Mouse (Mus musculus): ENCODE measurements around the gene Tet3.

Gene Tet3

DNA sequence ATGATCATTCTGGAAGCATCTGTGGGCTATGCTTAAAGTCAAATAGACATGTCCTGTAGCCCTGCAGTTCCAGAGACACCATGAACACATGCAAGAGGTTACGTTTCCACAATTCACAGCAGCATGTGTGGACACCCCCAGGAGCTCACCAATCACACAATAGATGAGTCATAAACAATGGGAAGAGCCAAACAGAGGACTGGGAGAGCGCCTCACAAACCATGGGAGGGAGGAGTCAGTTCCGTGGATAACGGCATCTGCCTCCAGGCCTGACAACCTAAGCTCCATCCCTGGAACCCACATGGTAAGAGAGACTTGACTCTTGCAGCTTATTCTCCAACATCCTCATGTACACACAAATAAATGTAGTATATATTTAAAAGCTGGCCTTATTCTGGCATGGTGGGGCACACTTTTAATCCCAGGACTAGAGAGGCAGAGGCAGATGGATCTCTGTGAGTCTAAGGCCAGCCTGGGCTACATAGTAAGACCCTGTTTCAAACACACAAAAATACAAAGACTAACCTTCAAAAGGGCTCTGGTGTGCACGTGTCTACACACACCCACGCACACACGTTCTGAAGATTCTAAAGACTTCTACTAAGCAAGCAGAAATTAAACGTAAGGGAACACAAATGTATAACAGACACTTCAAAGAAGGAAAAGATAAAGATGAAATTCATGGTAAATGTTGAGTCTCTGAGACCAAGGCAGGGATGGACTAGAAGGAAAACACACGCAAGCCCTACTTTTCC, 44.1 kb downstream of the Tet3 start:
- DNase-seq (ENCODE audit: low read depth, low spot score): no peak

DNA sequence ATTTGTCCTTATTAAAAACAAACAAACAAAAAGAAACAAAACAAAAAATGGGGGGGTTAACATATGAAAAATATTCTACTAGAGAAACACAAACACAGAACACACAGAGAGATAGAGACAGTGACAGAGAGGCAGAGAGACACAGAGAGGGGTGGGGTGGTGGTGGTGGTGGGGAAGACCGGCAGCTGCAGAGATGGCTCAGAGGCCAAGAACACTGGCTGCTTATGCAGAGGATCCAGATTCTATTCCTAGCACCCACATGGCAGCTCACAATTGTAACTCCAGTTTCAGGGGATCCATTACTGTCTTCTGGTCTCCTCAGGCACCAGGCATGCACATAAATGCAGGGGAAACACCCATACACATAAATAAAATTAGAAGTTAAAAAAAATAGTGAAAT, 45.2 kb downstream of the Tet3 start:
- no peak for DNase-seq (ENCODE audit: low read depth, low spot score)

DNA sequence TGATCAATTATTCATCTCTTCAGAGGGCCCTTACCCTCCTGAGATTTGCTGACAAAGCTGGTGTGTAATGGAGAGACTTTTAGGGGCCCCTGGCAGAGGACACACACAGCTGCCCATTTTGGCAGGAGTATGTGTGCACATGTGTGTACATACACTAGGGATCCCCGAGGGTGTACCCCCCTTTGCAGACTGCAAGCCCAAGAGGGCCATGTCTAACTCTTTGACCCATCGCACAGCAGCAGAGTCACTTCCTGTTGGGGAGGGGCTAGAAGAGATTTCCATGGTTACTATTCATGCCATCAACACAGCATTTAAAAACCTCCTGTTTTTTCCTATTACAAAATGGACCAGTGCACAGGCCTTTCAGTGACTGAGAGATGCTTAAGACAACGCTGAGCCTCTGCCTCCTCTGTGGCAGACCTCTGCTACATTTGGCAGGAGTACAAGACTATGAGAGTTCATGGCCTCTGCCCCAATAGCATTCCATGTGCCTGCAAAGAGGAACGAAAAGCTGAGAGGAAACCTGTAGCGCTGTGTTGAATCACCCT, 46.0 kb downstream of the Tet3 start:
- no peak for DNase-seq (ENCODE audit: low read depth, low spot score)

DNA sequence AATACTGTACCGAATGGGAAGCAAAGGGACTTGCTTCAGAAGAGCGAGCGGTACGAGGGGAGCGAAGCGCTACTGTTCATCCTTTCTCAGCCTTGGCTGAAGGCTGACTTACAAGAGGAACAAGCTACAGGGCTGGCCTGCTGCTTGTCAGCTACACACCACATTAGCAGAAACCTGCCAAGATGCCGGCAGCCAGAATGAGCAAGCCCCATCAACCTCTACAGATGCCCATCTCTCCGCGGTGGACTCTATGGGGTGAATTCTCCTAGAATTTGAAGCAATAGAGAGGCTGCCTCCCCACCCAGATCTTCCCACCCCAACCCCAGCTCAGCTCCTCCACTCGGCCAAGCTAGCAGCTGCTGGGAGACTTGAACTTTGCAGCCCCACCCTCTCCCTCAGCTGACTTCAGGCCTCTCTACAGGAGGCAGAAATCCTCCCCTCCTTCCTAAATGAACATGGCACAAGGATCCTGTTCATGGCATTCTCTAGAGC, 46.5 kb downstream of the Tet3 start:
- no peak for DNase-seq (ENCODE audit: low read depth, low spot score)

DNA sequence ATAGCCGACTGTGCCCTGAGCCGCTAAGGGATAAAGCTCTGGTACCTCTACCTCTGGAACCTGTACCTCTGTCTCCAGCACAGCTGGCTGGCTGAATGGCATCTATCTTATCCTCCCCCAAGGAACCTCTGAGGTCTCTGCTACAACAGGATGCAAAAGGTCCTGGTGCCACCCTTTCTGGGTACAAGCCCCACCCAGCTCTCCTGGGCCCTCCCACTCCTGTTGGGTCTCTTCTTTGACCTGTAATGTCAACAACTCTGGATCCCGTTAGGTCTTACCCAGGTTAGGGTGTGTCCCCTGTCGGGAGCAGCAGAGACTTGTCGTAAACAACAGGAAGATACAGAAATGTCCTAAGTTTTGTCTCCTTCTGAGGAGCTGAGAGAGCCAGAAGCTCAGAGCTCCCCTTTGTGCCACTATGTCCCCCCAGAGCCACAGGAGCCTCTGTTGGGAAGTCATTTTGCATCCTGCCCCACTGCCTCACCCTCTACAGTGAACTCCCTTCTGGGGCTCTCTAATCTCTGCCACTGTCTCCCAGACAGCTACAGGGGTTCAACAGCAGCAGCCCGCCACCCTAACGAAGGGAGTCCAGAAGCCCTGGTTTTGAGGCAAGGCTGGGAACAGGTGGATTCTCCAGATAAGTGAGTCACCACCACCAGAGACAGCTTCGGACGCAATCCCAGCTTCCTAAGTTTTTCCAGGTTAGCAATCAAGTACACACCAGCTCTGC, 47.1 kb downstream of the Tet3 start:
- no peak for DNase-seq (ENCODE audit: low read depth, low spot score)

DNA sequence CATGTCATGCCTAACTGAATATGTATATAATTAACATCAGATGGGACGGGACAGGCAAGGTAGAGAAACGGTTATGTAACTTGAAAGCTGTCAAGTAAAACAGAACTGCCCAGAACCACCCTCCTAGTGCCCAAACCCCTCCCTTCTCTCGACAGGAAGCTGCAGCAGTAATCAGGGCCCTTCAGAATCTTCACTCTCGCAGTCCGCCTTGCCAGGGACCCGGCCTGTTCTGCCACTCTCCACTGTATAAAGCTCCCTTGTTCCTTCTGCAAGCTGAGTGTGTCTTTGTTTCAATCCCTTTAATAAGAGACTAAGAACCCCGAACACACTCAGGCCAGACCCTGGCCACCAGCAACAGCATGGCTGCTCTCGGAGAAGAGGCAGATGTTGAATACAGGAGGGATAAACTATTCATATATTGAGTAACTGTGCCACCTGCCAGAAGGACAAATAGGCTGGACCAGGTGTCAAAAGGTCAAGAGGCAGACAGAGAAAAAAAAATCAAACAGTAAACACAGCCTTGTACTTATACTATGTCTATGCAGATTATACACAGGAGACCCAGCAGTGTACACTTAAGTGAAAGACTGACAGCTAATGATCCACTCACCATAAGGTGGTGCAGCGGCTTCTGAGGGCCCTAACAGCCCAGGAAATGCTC, 48.7 kb downstream of the Tet3 start:
- no peak for DNase-seq (ENCODE audit: low read depth, low spot score)

DNA sequence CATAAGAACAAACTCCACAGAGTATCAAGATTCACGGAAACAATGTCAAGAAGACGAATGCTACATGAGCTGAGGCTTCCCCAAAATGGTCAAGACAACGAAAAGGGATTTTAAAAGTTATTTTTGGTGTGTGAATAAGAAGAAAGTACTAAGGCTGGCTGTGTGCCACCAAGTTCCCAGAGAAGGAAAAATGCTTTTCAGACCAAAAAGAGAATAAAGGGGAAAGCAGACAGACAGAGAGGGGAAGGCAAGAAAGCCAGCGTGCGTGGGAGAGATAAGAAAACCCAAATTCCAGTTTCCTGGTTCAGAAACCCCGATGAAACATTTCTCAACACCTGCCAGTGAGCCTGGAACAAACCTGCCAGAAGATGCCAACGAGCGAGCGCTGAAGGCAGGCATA, 50.4 kb downstream of the Tet3 start:
- DNase-seq (ENCODE audit: low read depth, low spot score): no peak

DNA sequence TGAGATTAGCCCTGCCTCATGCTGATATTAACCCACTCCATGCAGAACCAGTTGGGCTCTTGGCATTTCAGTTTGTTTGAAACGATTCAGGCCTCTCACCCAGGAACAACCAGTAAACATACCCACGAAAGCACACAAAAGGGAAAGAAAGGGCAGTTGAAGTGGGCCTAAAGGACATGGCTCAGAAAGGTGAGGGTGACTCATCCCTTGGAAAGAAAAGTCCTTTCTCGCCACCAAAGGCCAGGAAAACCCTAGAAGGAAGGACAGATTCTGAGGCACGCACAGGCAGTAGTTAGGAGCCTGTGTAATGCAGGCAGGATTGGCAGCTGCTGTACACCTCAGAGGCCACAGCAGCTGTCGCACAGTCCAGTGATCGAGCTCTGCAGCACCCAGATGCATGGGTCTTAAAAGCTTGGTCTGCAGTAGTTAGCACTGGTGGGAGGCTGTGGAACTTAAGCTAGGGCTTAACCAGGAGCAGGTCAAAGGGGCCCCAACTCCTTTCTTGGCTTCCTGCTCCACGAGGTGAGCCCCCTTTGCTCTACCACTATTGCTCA, 53.3 kb downstream of the Tet3 start:
- DNase-seq (ENCODE audit: low read depth, low spot score): no peak

DNA sequence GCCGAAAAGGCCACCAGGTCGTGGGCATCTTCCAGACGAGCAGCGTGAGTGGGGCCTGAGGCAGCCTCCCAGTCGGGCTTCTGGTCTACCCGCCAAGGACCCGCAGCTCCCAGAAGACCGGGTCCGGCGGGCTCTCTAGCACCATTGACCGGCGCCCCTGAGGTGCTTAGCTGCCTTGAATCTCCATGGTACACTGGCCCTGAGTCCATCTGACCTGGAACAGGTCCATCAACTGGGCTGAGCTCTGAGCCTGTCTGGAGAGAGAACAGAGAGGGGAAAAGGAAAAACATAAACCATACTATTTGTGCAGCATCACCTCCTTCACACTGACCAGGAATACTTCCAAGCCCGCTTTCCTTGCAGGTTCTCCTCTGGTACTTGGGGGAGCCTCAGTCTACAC, 54.3 kb downstream of the Tet3 start:
- no peak for DNase-seq (ENCODE audit: low read depth, low spot score)

DNA sequence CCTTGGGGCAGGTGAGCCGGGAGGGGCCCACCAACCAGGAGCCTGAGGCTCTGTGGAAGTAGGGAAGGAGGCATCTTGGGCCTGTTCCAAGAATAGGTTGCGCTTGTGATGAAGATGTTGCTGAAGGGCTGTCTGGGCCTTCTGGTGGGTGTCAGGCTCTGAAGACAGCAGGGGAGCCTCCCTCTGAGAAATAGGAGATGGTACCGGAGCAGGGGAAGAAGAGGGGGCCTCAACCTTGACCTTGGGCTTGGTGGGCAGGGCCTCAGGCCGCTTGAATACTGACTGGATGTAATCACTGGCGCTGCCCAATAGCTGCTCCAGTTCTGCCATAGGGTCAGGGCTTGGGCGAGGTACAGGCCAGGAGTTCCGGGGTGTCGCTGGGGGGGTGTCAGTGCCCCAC, 55.4 kb downstream of the Tet3 start:
- no peak for DNase-seq (ENCODE audit: low read depth, low spot score)

DNA sequence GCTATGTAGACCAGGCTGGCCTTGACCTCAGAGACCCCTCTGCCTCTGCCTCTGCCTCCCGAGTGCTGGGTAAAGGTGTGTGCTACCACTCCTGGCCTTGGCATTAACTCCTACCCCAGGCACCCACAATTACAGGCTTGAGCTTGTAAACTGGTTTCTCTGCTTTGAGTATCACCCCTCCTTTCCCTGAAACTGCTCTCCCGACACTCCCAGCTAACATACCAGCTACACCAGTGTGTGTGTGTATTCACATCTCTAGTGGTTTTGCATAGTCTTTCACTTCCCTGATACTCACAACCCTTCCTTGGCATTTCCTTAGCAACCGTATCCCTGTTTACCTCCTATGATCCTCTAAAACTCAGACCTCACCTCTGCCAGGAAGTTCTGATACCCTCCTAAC, 59.1 kb downstream of the Tet3 start:
- DNase-seq (ENCODE audit: low read depth, low spot score): no peak

DNA sequence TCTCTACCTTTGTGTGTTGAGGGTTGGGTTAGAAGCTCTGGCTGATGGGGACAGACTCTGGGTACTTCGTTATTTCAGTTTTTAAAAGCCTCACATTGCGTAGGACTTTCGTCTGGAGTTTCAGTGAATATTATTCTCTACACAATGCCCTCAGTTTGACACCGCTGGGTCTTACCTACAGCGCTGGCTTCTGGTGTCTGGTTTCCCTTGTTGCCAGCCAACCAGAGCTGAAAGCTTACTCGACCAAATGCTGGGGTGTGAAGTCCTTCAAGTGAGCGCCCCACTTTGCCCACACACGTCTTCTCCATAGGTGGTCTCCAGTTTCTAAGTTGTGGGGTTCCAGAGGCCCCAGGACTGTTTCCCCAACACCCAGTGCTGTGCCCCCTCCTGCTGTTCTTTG, 61.2 kb downstream of the Tet3 start:
- no peak for DNase-seq (ENCODE audit: low read depth, low spot score)

DNA sequence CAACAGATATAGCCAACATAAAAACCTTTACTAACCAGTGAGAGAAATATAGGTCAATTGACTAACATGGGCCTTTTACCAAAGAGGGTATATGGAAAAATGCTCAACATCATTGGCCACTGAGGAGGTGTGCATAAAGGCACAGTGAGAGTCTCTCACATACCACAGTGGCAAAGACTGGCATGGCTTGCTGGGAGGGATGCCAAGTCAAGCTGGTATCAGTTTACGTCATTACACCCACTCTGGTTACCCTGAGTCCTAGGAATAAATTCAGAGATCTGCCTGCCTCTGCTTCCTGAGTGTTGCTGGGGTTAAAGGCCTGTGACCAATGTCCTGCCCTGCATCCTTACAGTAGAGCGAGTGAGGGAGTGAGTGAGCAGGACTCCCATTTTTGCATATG, 62.2 kb downstream of the Tet3 start:
- no peak for DNase-seq (ENCODE audit: low read depth, low spot score)

DNA sequence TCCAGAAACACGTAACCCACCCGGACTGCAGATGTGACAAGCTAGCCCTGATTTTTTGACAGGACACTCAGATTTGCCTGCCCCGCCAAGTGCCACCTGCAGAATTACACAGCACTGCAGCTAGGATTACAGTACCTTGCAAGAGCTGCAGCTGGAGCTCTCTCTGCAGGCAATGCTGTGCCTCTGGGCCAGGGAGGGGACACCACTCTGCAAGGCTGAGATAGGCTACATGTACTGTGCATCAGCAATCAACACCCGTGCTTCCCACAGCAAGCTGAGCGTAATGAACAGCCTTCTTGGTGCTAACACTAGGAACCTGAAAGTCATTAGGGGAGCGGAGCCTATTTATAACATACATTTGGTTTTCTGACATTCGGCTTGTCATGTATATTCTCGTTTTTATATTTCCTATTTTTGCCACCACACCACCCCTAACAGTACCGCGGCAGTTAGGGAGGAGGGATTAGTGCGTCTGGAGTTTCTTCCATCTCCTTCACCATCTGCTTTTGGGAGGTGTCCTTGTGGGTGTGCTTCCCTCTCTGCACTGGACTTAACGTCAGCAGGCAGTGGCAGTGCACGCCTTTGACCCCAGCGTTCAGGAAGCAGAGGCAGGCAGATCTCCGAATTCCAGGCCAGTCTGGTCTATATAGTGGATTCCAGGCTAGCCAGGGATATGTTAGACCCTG, 63.2 kb downstream of the Tet3 start:
- no peak for DNase-seq (ENCODE audit: low read depth, low spot score)

DNA sequence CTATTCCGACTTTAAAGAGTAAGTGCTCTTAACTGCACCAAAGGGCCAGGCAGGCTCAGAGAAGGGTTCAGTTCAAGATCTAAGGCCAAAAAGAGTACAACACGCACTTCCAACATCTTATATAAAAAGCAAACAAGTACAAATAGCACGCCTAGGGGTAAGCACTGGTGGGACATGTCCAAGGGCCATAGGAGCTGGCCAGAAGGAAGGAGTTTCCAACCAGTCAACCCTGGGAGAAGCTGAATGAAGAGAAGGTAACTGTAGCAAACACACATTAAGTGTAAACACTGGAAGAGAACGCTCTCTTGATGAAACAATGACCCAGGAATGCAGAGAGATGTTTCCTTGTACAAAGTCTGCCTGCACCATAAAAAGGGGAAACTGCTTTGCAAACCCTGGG, 64.8 kb downstream of the Tet3 start:
- no peak for DNase-seq (ENCODE audit: low read depth, low spot score)

DNA sequence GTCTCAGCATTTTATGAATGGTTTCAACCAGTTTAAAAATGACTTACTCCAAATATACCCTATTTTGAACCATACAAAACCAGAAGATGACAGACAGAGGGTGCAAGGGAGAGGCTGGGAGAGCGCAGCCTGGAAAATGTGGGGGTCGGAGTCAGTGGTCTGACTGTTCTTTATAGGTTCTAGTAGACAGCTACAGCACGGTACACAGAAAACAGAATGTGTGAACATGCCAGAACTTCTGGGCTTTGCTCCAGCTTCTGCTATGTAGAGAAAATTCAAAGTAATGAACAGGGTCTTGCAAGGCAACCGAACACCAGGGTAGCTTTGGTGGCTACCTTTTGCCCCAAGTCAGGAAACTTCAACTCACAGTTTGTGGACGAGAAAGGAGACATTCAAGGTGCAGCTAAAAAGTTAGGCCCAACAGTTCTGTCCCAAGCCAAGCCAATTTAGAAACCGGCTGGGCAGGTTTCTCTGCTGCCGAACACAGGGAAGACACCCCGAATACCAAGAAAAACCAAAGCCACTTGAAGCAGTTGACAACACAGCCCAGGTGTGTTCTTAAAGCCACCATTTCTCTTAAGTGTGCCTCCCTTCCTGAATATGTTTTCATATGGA, 66.6 kb downstream of the Tet3 start:
- no peak for DNase-seq (ENCODE audit: low read depth, low spot score)

DNA sequence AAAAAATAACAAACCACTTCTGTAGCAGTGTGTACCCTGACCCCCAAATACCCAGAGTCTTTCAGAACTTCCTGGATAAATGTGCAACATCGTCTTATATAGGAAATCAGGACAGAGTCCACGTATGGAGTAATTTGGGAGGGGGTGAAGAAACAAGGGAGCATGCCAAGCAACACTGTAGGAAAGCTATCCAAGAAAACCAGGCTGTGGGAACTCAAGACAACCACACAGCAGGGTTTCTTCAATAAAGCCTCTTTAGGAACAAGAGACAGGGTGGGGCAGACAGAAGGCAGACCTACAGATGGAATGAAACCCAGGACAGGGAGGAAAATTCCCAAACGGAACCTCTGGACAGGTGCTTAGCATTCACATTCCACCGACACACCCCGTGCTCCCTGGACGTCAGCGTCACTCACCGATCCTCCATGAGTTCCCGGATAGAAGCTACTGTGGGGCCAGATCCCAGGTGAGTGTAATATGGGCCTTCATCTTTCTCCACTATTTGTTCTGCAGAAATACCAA, 73.3 kb downstream of the Tet3 start:
- no peak for DNase-seq (ENCODE audit: low read depth, low spot score)

DNA sequence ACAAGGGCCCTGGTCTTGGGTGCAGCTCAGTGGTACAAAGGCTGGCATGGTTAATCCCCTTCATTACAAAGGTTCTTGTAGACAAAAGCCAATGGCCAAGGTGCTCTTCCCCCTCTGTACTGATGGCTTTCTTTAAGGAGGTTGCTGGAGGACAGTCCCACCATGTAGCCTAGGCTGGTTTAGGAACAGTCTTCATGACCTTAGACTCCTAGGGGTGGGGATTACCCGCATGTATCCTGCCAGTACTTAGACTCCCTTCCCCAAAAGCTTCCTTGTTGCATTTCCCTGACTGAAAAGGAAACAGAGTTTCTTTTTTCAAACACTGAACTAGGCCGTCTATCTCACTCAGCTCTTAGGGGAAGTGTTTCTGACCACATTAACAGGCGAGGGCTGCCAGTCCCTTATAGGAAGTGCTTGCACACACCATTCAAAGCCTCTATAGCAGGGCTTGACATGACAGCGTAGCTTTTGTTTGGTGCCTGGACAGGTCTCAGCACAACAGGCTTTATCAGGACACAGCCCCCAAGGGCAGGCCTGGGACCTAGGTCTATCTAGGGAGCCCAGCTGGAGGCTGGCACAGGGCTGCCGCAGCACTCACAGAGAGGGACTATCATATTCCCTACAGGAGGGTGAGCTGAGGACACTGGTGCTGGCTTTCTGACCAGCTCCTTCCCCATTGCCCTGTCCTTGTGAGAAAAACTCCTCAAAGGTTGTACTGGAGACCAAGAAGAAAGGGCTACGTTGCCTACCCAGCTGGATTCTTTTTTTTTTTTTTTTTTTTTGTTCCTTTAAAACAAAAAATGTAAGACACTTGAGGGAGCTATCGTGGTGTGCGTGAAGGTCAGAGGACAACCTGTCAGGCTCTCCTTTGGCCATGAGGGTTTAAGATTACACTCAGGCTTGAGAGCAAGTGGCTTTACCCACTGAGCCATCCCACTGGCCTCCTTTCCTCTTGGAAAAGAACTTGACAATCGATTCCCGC, 77.1 kb downstream of the Tet3 start:
- no peak for DNase-seq (ENCODE audit: low read depth, low spot score)

DNA sequence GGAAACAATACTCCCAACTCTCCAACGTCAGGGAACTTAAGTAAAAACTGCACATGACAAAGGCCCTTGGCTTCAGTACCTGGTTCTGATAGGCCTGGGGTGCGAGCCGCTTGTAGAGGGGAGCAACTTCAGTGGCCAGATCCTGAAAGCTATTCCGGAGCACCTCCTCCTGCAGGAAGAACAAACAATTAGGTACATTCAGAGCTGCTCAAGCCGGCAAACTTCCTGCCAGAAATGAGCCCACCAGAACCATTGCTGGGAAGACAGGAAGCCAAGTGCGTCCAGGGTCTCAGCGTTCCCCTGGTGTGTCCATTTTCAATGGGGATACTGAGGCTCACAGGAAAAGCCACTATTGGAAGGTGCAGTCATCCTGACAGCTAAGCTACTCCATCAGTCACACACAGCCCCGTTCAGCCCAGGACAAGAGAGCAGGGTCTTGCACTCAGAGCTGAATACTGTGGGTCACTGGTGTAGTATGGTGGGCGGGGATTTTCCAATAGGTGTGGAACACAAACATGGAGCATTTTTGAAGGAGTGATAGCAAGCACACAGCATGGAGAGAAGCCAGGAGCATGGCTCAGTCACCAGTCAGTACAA, 85.1 kb downstream of the Tet3 start:
- no peak for DNase-seq (ENCODE audit: low read depth, low spot score)
